Mouse (Mus musculus): Measurements from ENCODE around the gene Nup62. TPM values are rescaled to one million over a fixed set of nuclear protein-coding genes. Genes with fewer than 3 reads are reported as not detected.
A peak's percentile ranks its signal among the peaks of the same experiment; 100 is the strongest.

Nup62 gene
- polyA plus RNA-seq, 1 experiment from 2014 or later = 25.4 TPM

DNA sequence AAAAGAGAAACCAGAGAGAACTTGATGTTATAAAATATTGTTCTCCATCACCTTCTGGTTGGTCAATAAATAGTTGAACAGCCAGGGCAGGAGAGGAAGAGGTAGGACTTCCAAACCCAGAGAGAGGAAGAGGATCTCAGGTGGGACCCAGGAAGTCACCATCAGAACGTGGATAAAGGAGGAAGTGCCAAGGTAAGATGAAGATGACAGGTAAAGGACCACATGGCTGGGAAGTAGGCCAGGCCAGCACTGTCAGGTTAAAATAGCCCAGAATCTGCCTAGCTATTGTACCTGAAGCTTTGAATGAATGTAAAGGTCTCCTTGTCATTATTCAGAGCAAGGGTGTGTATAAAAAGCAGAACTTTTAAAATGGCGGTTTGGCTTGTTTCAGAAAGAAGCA lies 7.0 kb upstream of the Nup62 start:
- ATAC-seq (ENCODE audit: low FRiP score) = no peak
- 92% methylated on average over 2 of the region's 2 CpGs for WGBS
- H3K27ac ChIP-seq = no peak overlapping the region

DNA sequence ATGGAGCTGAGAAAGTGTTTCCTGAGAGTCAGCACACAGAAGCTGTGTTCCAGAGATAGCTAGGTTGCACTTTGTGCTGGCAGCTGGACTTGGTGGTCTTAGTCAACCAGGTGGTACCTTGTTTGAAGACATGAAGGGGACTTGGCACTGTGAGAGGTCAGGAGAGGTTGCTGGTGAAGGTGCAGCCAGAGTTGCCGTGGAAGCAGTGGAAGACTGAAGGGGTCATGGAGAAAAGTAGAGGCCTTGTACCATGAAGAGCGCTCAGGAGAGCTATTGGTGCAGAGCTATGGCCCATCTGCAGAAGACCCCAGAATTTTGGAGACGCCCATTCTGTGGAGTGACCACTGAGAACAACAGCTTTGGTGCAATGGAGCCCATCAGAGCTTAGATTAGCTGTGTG lies 6.4 kb upstream of the Nup62 start:
- Histone ChIP-seq H3K9ac (no peak overlapping the region), H3K27ac (no peak overlapping the region), H3K4me2 (replicated peaks) (no peak overlapping the region), H3K36me3 (replicated peaks; ENCODE audit: control insufficient read depth, insufficient read depth) (no peaks in the 10 kb centered on the region), H3K4me1 (replicated peaks; ENCODE audit: control insufficient read depth, insufficient read depth, low read length) (no peaks in the 10 kb centered on the region), H3K4me3 (replicated peaks; ENCODE audit: low read length) (no peak overlapping the region), H3K9me3 (ENCODE audit: control insufficient read depth, low read length) (no peaks in the 10 kb centered on the region), H3K27me3 (ENCODE audit: control insufficient read depth, insufficient read depth, low read length) (no peaks in the 10 kb centered on the region)
- 91% methylated on average over 3 of the region's 3 CpGs for WGBS
- ATAC-seq (ENCODE audit: low FRiP score) (no peak), DNase-seq (ENCODE audit: low spot score) (no peak)

More for the DNA sequence above, 7.0 kb upstream of the Nup62 start:
- no peaks in the 10 kb centered on the region for H3K36me3 ChIP-seq (replicated peaks; ENCODE audit: control insufficient read depth, insufficient read depth)
- H3K9ac ChIP-seq = no peak overlapping the region
- H3K4me1 ChIP-seq (replicated peaks; ENCODE audit: control insufficient read depth, insufficient read depth, low read length) = no peaks in the 10 kb centered on the region
- DNase-seq (ENCODE audit: low spot score) = no peak
- H3K4me3 ChIP-seq (replicated peaks; ENCODE audit: low read length) = no peak overlapping the region
- H3K27me3 ChIP-seq (ENCODE audit: control insufficient read depth, insufficient read depth, low read length) = no peaks in the 10 kb centered on the region
- H3K9me3 ChIP-seq (ENCODE audit: control insufficient read depth, low read length) = no peaks in the 10 kb centered on the region
- H3K4me2 ChIP-seq (replicated peaks) = no peak overlapping the region

DNA sequence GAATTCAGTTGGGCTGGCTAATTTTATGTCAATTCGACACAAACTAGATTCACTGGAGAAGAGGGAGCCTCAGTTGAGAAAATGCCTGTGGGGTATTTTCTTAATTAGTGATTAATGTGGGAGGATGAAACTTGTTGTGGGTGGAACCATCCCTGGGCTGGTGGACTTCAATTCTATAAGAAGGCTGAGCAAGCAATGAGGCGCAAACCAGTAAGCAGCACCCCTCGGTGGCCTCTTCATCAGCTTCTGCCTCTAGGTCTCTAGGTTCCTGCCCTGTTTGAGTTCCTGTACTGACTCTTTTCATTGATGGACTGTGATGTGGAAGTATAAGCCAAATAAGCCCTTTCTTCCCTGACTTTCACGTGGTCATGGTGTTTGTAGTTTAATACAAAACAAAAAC lies 5.5 kb upstream of the Nup62 start:
- Histone ChIP-seq H3K4me3 (replicated peaks; ENCODE audit: low read length) (no peak overlapping the region), H3K4me1 (replicated peaks; ENCODE audit: control insufficient read depth, insufficient read depth, low read length) (peaks cover 6% of the 10 kb centered on the region), H3K9me3 (ENCODE audit: control insufficient read depth, low read length) (no peaks in the 10 kb centered on the region), H3K4me2 (replicated peaks) (no peak overlapping the region), H3K27me3 (ENCODE audit: control insufficient read depth, insufficient read depth, low read length) (no peaks in the 10 kb centered on the region), H3K9ac (no peak overlapping the region), H3K27ac (no peak overlapping the region), H3K36me3 (replicated peaks; ENCODE audit: control insufficient read depth, insufficient read depth) (no peaks in the 10 kb centered on the region)
- DNase-seq (ENCODE audit: low spot score) = no peak
- ATAC-seq (ENCODE audit: low FRiP score) = no peak
- WGBS = 90% methylated on average over 4 of the region's 4 CpGs

DNA sequence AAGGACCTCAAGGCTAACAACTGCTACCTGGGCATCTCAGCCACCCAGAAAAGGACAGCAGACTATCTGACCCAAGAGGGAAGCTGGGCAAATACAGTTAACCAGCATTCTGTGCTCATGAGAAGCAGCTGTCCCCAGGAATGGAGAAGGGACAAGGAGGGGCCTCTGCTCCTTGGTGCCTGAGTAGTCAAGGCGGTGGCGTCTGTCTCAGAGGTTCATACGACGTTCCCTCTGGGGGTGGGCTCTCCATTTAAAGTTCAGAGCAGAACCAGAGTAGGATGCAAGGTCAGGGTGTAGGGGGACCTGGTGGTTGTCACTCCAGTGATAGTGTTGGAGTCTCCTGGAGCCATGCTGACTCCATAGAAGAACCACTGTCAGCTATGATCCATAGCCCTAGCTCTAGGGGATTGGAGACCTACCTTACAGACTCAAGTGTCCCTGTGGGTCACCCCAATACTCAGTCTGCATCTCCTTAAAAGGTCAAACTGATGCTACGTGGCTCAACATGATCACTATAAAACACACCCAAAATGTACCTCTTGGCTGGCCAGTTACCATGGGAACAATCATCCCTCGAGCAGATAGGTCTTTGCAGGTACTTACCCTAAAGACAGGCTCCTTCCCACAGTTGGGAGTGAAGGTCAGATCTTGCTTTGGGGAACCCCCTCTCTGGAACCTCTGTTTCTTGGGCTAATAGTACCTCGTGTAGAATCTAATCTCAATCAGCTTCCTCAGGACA lies 4.9 kb upstream of the Nup62 start:
- 91% methylated on average over 7 of the region's 7 CpGs for WGBS
- no peak for DNase-seq (ENCODE audit: low spot score)
- Histone ChIP-seq H3K4me3 (replicated peaks; ENCODE audit: low read length) (no peak overlapping the region), H3K36me3 (replicated peaks; ENCODE audit: control insufficient read depth, insufficient read depth) (no peaks in the 10 kb centered on the region), H3K27ac (no peak overlapping the region), H3K27me3 (ENCODE audit: control insufficient read depth, insufficient read depth, low read length) (no peaks in the 10 kb centered on the region), H3K9me3 (ENCODE audit: control insufficient read depth, low read length) (no peaks in the 10 kb centered on the region), H3K4me1 (replicated peaks; ENCODE audit: control insufficient read depth, insufficient read depth, low read length) (peaks cover 7% of the 10 kb centered on the region), H3K4me2 (replicated peaks) (no peak overlapping the region), H3K9ac (no peak overlapping the region)
- no peak for ATAC-seq (ENCODE audit: low FRiP score)

DNA sequence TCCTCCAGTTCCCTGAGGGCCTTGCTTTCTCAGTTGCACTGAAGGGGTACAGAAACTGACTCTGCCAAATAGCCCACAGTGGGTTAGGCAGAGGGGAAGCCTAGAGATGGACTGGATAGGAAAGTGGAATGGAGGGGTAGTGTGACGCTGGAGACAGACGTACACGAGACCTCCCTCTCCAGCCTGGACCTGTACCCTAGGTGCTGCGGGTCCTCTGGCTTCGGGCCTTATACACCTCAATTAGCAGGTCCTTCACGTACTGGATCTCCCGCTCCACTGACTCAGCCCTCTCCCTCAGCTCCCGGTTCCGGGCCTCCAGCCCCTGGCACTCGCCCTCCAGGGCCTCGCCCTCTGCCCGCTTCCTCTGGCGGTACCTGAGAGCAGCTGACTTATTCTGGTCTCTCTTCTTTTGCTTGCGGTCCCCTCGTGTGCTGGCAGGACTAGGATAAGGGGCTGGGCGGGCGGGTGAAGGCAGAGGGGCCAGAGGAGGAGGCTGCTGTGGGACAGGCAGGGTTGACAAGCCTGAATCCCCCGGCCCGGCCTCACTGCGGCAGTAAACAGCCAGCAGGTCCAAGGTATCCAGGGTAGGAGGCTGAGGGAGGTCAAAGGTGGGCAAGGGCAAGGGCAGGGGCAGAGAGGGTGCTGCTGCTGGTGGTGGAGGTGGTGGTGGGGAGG lies 3.1 kb upstream of the Nup62 start:
- WGBS = 92% methylated on average over 20 of the region's 20 CpGs
- H3K9me3 ChIP-seq (ENCODE audit: control insufficient read depth, low read length) = no peaks in the 10 kb centered on the region
- H3K36me3 ChIP-seq (replicated peaks; ENCODE audit: control insufficient read depth, insufficient read depth) = no peaks in the 10 kb centered on the region
- H3K4me1 ChIP-seq (replicated peaks; ENCODE audit: control insufficient read depth, insufficient read depth, low read length) = peaks cover 16% of the 10 kb centered on the region
- no peak for ATAC-seq (ENCODE audit: low FRiP score)
- no peak overlapping the region for H3K4me3 ChIP-seq (replicated peaks; ENCODE audit: low read length)
- no peak overlapping the region for H3K9ac ChIP-seq
- no peak for DNase-seq (ENCODE audit: low spot score)
- H3K4me2 ChIP-seq (replicated peaks) = no peak overlapping the region
- no peaks in the 10 kb centered on the region for H3K27me3 ChIP-seq (ENCODE audit: control insufficient read depth, insufficient read depth, low read length)
- no peak overlapping the region for H3K27ac ChIP-seq

DNA sequence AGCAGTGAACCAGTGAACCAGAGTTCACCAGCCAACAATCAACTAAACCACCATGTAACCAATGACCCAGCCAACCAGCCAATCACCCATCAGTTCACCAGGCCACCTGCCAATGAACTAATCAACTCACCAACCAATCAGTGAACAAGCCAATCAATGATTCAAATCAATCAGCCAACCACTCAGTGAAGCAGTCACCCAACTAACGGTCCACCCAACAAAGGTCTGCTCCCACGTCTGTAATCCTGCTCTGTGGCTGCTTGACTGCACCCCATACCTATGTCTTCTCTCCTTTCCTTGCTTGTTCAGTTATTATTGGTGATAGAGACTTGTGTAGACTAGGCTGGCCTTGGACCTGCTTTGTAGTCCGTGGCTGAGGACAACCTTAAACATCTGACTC lies 1.9 kb upstream of the Nup62 start:
- no peak overlapping the region for H3K27ac ChIP-seq
- H3K9ac ChIP-seq = no peak overlapping the region
- H3K4me3 ChIP-seq (replicated peaks; ENCODE audit: low read length) = no peak overlapping the region
- no peak for DNase-seq (ENCODE audit: low spot score)
- no peaks in the 10 kb centered on the region for H3K36me3 ChIP-seq (replicated peaks; ENCODE audit: control insufficient read depth, insufficient read depth)
- no peak for ATAC-seq (ENCODE audit: low FRiP score)
- peaks cover 28% of the 10 kb centered on the region for H3K4me1 ChIP-seq (replicated peaks; ENCODE audit: control insufficient read depth, insufficient read depth, low read length)
- H3K9me3 ChIP-seq (ENCODE audit: control insufficient read depth, low read length) = no peaks in the 10 kb centered on the region
- 96% methylated on average over 3 of the region's 3 CpGs for WGBS
- H3K4me2 ChIP-seq (replicated peaks) = no peak overlapping the region
- no peaks in the 10 kb centered on the region for H3K27me3 ChIP-seq (ENCODE audit: control insufficient read depth, insufficient read depth, low read length)

DNA sequence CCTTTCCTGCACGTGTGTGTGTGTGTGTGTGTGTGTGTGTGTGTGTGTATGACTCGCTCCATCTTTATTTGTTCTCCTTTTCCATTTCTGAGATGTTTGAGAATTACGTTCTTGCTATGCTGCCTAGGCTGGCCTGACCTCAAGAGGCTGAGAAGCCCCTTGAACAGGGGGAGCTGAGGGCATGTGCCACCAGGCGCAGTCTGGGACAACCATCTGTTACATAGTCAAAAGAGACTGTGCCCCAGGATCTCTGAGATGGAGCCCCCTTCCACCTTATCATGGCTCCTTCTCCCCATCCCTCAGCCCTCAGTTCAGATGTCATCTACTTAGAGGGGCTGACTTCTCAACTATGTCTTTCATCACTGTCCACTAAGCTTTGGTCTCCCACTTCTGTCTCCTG lies 1.5 kb upstream of the Nup62 start:
- ATAC-seq (ENCODE audit: low FRiP score) (no peak), DNase-seq (ENCODE audit: low spot score) (no peak)
- Histone ChIP-seq H3K4me3 (replicated peaks; ENCODE audit: low read length) (no peak overlapping the region), H3K9me3 (ENCODE audit: control insufficient read depth, low read length) (no peaks in the 10 kb centered on the region), H3K4me2 (replicated peaks) (no peak overlapping the region), H3K4me1 (replicated peaks; ENCODE audit: control insufficient read depth, insufficient read depth, low read length) (peaks cover 31% of the 10 kb centered on the region), H3K27ac (no peak overlapping the region), H3K9ac (no peak overlapping the region), H3K27me3 (ENCODE audit: control insufficient read depth, insufficient read depth, low read length) (no peaks in the 10 kb centered on the region), H3K36me3 (replicated peaks; ENCODE audit: control insufficient read depth, insufficient read depth) (no peaks in the 10 kb centered on the region)
- 96% methylated on average over 3 of the region's 4 CpGs for WGBS

DNA sequence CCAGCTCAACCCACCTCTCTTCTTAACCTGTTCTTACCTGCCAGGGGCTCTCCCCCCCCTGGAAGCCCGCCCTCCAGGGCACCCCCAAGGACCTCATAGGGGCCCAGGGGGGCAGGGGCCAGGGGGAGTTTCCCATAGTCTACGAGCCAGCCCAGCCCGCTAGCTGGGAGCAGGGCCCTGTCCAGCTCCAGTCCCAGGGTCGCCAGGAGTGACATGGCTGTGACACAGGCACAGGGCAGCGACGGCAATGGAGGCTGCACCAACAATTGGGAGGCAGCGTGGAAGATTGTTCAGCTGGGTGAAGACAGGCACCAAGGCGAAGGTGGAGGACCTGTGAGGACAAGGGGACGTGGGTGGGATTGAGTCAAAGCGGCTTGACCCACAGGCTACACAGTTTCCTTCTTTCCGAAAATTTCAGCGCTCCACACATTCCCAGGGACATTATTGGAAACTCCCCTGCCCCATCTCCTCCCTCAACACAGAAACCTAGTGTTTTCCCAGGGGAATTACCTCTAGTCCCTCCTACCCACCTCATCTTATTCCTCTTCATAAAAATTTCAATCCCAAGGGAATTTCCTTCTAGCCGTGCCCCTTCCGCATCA lies 835 bp upstream of the Nup62 start:
- ATAC-seq (ENCODE audit: low FRiP score) (no peak), DNase-seq (ENCODE audit: low spot score) (no peak)
- WGBS = 23% methylated on average over 14 of the region's 14 CpGs
- Histone ChIP-seq H3K36me3 (replicated peaks; ENCODE audit: control insufficient read depth, insufficient read depth) (no peaks in the 10 kb centered on the region), H3K4me2 (replicated peaks) (peak overlapping the region; percentile 67), H3K4me3 (replicated peaks; ENCODE audit: low read length) (peak overlapping the region; percentile 83), H3K9me3 (ENCODE audit: control insufficient read depth, low read length) (no peaks in the 10 kb centered on the region), H3K9ac (peak overlapping the region; percentile 34; the same call in 1 of the 2 replicates), H3K27ac (peak overlapping the region; percentile 53; the same call in 1 of the 2 replicates), H3K4me1 (replicated peaks; ENCODE audit: control insufficient read depth, insufficient read depth, low read length) (peaks cover 36% of the 10 kb centered on the region), H3K27me3 (ENCODE audit: control insufficient read depth, insufficient read depth, low read length) (no peaks in the 10 kb centered on the region)

DNA sequence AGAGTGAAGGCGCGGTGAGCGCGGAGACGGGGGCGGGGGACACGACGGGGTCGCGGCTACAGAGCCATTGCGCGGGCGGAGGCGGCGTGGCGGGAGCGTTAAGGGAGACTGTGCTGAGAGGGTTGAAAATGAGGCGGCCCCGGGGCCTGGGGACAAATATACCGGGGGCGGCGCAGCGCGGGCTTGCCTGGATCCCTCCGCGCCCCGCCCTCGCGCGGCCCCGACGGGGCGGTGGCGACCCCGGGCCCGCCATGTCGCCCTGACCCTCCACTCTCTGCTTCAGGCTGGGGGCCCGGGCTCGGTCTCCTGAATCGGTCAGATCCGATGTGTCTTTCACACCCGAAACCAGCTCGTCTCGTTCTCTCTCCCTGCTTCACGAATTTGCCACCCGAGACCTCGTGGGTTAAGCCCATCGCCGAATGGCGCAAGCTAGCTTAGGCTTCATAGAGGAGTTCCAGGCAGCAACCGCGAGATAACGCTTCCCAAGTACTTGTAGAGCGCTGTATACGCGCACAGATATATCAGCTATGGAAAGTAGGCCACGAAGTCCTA lies 658 bp downstream of the Nup62 start, which contains the start of gene Atf5:
Gene Atf5 (minus strand): TSS at position 189 of the 552 bp plus-strand sequence.
- ATAC-seq (ENCODE audit: low FRiP score) = peak; percentile 22
- 0% methylated on average over 36 of the region's 57 CpGs for WGBS
- H3K9ac ChIP-seq = peak within 1 kb of the TSS; percentile 80
- peak within 1 kb of the TSS; percentile 67 for H3K4me2 ChIP-seq (replicated peaks)
- H3K36me3 ChIP-seq (replicated peaks; ENCODE audit: control insufficient read depth, insufficient read depth) = no peaks in the 10 kb centered on the region
- H3K27ac ChIP-seq = peak within 1 kb of the TSS; percentile 90
- H3K4me3 ChIP-seq (replicated peaks; ENCODE audit: low read length) = peak within 1 kb of the TSS; percentile 83
- peaks cover 36% of the 10 kb centered on the region for H3K4me1 ChIP-seq (replicated peaks; ENCODE audit: control insufficient read depth, insufficient read depth, low read length)
- no peaks in the 10 kb centered on the region for H3K9me3 ChIP-seq (ENCODE audit: control insufficient read depth, low read length)
- peak; percentile 47 for DNase-seq (ENCODE audit: low spot score)
- H3K27me3 ChIP-seq (ENCODE audit: control insufficient read depth, insufficient read depth, low read length) = no peaks in the 10 kb centered on the region
